Mouse (Mus musculus) liver, adult 2 months (tissue): ENCODE data around the gene Fbln2.

Experiments
- CTCF ChIP-seq: fragments of 200-500 bp; IDR thresholded peaks from 2 replicates; pipeline ENCODE4 v1.5.1; 2011; ENCODE audit warnings: low read depth, low read length, control low read depth
- POLR2A ChIP-seq: fragments of 200-500 bp; IDR thresholded peaks from 2 replicates; pipeline ENCODE4 v1.6.1; 2011; ENCODE audit warnings: low read length, control low read depth; ENCODE audit not compliant: insufficient read depth; ENCODE audit errors: extremely low read depth

DNA sequence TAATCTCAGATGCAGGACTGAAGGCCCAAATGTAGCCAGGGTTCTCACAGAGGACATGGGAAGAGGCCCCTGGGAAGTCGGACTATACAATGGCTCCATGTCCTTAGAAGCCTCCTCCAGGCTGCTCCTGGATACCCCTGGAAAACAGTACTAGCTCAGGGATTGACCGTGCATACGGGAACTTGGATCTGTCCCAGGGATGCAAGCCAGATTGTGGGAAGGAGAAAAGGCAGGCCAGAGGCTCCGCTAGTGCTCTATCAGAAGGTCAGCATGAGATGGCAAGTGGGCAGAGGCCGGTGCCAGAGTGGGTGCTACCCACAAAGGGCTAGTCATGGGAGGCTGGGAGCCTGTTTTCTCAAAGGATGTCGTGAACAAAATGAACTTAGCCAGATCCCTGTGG lies 25.3 kb upstream of the Fbln2 start:
- TF ChIP-seq CTCF, result no peak
- no peak for TF ChIP-seq POLR2A
